Mouse (Mus musculus) colon, adult 2 months (tissue): Measurements from ENCODE around the gene AC170998.1. TPM values are rescaled to one million over a fixed set of nuclear protein-coding genes. Genes with fewer than 3 reads are reported as not detected.

Source experiments
- polyA plus RNA-seq: library from polyadenylated mRNA; depleted of rRNA; stranded (reverse); fragments of >200 nt; gene quantifications from 2 replicates; pipeline ENCODE4 v1.2.3, GENCODE M21; 2012; rRNA removed

The AC170998.1 gene
- 0.66 TPM in 1 of 2 replicates, not detected in the other for polyA plus RNA-seq

GRCm38 (mm10) chr17:28725783-28726182 lies at the start of gene AC170998.1:
TSS of gene AC170998.1 (plus strand) at chr17:28726083.

GRCm38 (mm10) chr17:28689586-28690283 lies 36.1 kb upstream of the AC170998.1 start, which contains the start of gene Slc26a8:
TSS of gene Slc26a8 (minus strand) at chr17:28690233.

GRCm38 (mm10) chr17:28690776-28691686 lies 34.9 kb upstream of the AC170998.1 start, which contains the start of gene Mapk14:
TSS of gene Mapk14 (plus strand) at chr17:28691329.

GRCm38 (mm10) chr17:28769121-28769874 lies 43.4 kb downstream of the AC170998.1 start, which contains the start of gene Mapk13:
TSS of gene Mapk13 (plus strand) at chr17:28769297.

Other genes with a start within 250 kb of the AC170998.1 start
- gene Fkbp5, start 208.6 kb upstream of the AC170998.1 start, polyA plus RNA-seq = 48.6 and 72.9 TPM in 2 replicates
- gene Armc12, start 195.3 kb upstream of the AC170998.1 start, polyA plus RNA-seq = not detected in 2 replicates
- gene Clpsl2, start 176.7 kb upstream of the AC170998.1 start, polyA plus RNA-seq = not detected in 2 replicates
- 161 and 4,635 TPM in 2 replicates for gene Clps, start 165.3 kb upstream of the AC170998.1 start, polyA plus RNA-seq
- 1.3 and 1.5 TPM in 2 replicates for gene Lhfpl5, start 150.4 kb upstream of the AC170998.1 start, polyA plus RNA-seq
- 15.2 and 19.0 TPM in 2 replicates for gene Srpk1, start 103.4 kb upstream of the AC170998.1 start, polyA plus RNA-seq
- gene Slc26a8, start 35.9 kb upstream of the AC170998.1 start, polyA plus RNA-seq = 0.38 and 0.73 TPM in 2 replicates
- gene Mapk14, start 34.8 kb upstream of the AC170998.1 start, polyA plus RNA-seq = 61.2 and 72.0 TPM in 2 replicates
- 225 and 282 TPM in 2 replicates for gene Mapk13, start 43.2 kb downstream of the AC170998.1 start, polyA plus RNA-seq
- 98.6 and 106 TPM in 2 replicates for gene Brpf3, start 75.0 kb downstream of the AC170998.1 start, polyA plus RNA-seq
- 1.2 and 2.4 TPM in 2 replicates for gene Pnpla1, start 132.3 kb downstream of the AC170998.1 start, polyA plus RNA-seq
- 52.7 and 52.9 TPM in 2 replicates for gene 4930539E08Rik, start 189.2 kb downstream of the AC170998.1 start, polyA plus RNA-seq
- 0.22 TPM in 1 of 2 replicates, not detected in the other for gene Pxt1, start 217.8 kb downstream of the AC170998.1 start, polyA plus RNA-seq
- gene Kctd20, start 225.9 kb downstream of the AC170998.1 start, polyA plus RNA-seq = 36.3 and 37.8 TPM in 2 replicates